Mouse (Mus musculus): ENCODE measurements around the gene Schip1.

- TF ChIP-seq CTCF (IDR thresholded peaks at IDR 0.05; ENCODE audit: low read depth): no peak
- no peak for TF ChIP-seq EP300 (IDR thresholded peaks at IDR 0.05; ENCODE audit: low read depth)
These were observed 357.2 kb downstream of the Schip1 start for GRCm38 (mm10) chr3:68421849-68422248.
